Mouse (Mus musculus) limb, embryonic 11.5 days (tissue): ENCODE measurements around the gene Ankrd34c. TPM values are rescaled to one million over a fixed set of nuclear protein-coding genes. Genes with fewer than 3 reads are reported as not detected.
A peak's percentile ranks its signal among the peaks of the same experiment; 100 is the strongest.

Source experiments
- ATAC-seq: fragments of 200-750 bp; cut with Nextera tagmentation; 2 replicates; pipeline ENCODE4 v1.8.0; 2017; ENCODE audit warnings: low read depth; ENCODE audit not compliant: insufficient number of reproducible peaks, low FRiP score, low TSS enrichment
- DNase-seq: peaks from one replicate; pipeline ENCODE4 v3.0.0-alpha.2; 2015; ENCODE audit warnings: low spot score
- H3K27ac ChIP-seq: fragments of 300-500 bp; sonication (generic); replicated peaks from 2 replicates; pipeline ENCODE4 v1.5.1; 2014; ENCODE audit warnings: low read depth, mild to moderate bottlenecking, low read length
- H3K27me3 ChIP-seq: fragments of 300-500 bp; sonication (generic); 2 replicates; pipeline ENCODE4 v1.6.1; 2014; ENCODE audit warnings: mild to moderate bottlenecking, low read length, mixed read lengths; ENCODE audit not compliant: control insufficient read depth, insufficient read depth
- H3K36me3 ChIP-seq: fragments of 300-500 bp; sonication (generic); 2 replicates; pipeline ENCODE4 v1.6.1; 2014; ENCODE audit warnings: mild to moderate bottlenecking, low read length, moderate library complexity, mixed read lengths; ENCODE audit not compliant: control insufficient read depth, insufficient read depth
- H3K4me1 ChIP-seq: fragments of 300-500 bp; sonication (generic); 2 replicates; pipeline ENCODE4 v1.6.1; 2014; ENCODE audit warnings: low read length, mixed read lengths; ENCODE audit not compliant: control insufficient read depth, insufficient read depth
- H3K4me2 ChIP-seq: fragments of 300-500 bp; sonication (generic); 2 replicates; pipeline ENCODE4 v1.6.1; 2014; ENCODE audit warnings: low read depth, mild to moderate bottlenecking, moderate library complexity; ENCODE audit not compliant: severe bottlenecking
- H3K4me3 ChIP-seq: fragments of 300-500 bp; sonication (generic); 2 replicates; pipeline ENCODE4 v1.5.1; 2014; ENCODE audit warnings: low read depth, low read length
- H3K9ac ChIP-seq: fragments of 300-500 bp; sonication (generic); 2 replicates; pipeline ENCODE4 v1.6.1; 2014; ENCODE audit warnings: mild to moderate bottlenecking, low read length
- H3K9me3 ChIP-seq: fragments of 300-500 bp; sonication (generic); 2 replicates; pipeline ENCODE4 v1.6.1; 2016; ENCODE audit warnings: low read length; ENCODE audit not compliant: control insufficient read depth
- WGBS: fragments of 180-500 bp; shearing (Covaris S2); extraction: QIAGEN DNeasy Blood & Tissue Kit; methylation state at CpG from one replicate; pipeline ENCODE4 v1.1.7; 2014; 5-methylcytosine and 5-hydroxymethylcytosine counted together
- polyA plus RNA-seq: library from polyadenylated mRNA; unstranded; fragments of >200 nt; fragmentation: Nextera tagmentation; extraction: Ambion mirVana; gene quantifications from 2 replicates; pipeline ENCODE4 v1.2.1, GENCODE M21; 2014

Ankrd34c gene
- polyA plus RNA-seq, 1 experiment from 2014 or later, result not detected

DNA sequence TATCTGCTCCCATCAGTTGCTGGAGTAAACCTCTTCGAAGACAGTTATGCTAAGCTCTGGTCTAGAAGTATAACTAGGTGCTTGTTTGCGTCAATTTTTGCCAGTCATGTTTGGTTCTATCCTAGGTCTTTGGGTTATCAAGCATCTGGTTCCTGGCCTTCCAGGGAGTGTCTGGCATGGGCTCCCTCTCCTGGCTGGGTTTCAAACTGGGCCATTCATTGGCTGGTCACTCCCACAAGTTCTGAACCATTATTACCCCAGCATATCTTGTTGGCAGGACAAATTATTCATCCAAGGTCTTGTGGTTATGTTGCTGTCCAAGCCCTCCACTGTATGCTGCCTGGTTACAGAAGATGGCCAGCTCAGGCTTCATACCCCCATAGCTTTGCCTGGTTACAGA is 44.6 kb downstream of the Ankrd34c start:
- Histone ChIP-seq H3K9me3 (no peaks in the 10 kb centered on the region), H3K4me1 (no peaks in the 10 kb centered on the region), H3K27ac (no peak overlapping the region), H3K36me3 (no peaks in the 10 kb centered on the region), H3K4me2 (no peak overlapping the region), H3K9ac (no peak overlapping the region), H3K27me3 (no peaks in the 10 kb centered on the region), H3K4me3 (no peak overlapping the region)
- DNase-seq, result no peak
- ATAC-seq, result no peak
- 98% methylated on average over 2 of the region's 2 CpGs for WGBS

DNA sequence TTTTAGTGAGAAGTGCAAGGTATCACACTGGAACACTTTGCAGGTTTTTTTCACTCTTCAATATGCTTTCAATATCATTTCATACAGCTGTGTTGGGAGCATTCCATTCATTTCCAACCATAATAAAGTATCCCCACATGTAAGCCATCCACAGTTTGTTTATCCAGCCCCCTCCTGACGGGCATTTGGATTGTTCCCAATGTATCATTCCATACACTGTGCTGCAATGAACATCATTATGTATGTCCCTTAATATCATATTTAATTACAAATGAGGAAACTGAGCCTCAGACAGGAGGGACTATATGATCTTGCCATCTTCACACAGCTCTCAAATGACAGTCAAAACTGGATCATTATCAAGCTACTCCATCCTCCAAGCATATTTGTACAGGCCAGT is 49.1 kb downstream of the Ankrd34c start:
- no peak for ATAC-seq
- H3K27me3 ChIP-seq, result no peaks in the 10 kb centered on the region
- H3K4me1 ChIP-seq, result no peaks in the 10 kb centered on the region
- no peak overlapping the region for H3K27ac ChIP-seq
- DNase-seq, result no peak
- WGBS, result 73% methylated on average over 1 of the region's 1 CpGs
- H3K36me3 ChIP-seq, result no peaks in the 10 kb centered on the region
- H3K4me3 ChIP-seq, result no peak overlapping the region
- no peak overlapping the region for H3K4me2 ChIP-seq
- no peaks in the 10 kb centered on the region for H3K9me3 ChIP-seq
- H3K9ac ChIP-seq, result no peak overlapping the region

DNA sequence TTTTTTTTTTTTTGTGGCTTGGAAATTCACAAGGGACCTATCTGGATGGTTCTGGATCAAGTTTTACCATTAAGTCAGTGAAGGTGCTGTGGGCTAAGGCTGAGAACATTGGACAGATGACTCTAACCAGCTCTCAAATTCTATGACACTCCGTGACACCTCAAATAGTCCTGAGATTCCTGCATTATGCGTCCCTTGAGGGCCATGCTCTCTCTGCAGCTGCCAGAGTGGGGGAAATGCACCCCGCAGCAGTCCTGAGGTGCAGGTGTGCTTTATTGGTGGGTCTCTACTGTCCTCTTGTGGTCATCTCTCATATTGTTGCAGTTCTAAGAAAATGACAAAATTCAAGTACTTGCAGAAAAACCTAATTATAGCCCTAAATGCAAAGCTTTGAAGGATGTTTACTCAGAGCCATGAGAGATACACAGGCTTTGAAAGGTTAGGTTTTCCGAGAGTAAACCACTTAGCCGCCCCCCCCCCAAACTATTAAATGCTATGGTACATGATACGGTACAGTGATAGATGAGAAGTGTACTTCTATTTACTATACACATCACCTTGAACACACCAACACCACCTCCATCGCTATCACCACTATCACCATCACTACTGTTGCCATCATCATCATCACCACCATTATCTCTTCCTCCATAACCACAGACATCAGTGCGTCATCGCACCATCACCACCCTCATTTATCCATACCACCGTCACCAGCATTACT is 50.6 kb downstream of the Ankrd34c start:
- Histone ChIP-seq H3K27ac (no peak overlapping the region), H3K36me3 (no peaks in the 10 kb centered on the region), H3K9ac (no peak overlapping the region), H3K4me3 (no peak overlapping the region), H3K4me2 (no peak overlapping the region), H3K9me3 (no peaks in the 10 kb centered on the region), H3K27me3 (no peaks in the 10 kb centered on the region), H3K4me1 (no peaks in the 10 kb centered on the region)
- ATAC-seq (0 out of 2 replicates have a peak, but pooled peaks have one; percentile 52), DNase-seq (peak; percentile 32)
- 58% methylated on average over 10 of the region's 10 CpGs for WGBS

DNA sequence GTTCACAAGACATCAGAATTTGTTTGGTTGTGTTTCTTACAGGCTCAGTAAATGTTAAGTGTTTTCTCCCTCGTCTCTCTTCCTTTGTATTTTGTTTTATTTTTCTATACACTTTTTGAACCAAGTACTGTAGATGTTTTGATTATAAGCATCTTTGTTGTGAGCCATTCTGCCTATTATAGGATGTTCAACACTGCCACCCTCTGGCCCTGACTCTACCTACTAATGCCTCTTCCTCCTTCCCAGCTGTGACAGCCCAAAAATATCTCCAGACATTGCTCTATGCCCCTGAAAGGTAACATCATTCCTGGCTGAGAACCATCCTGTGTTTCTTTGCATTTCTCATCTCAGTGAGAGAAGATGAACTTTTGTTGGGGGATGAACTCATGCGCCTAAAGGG is 52.0 kb downstream of the Ankrd34c start:
- H3K27ac ChIP-seq, result no peak overlapping the region
- no peak overlapping the region for H3K9ac ChIP-seq
- no peak overlapping the region for H3K4me2 ChIP-seq
- H3K36me3 ChIP-seq, result no peaks in the 10 kb centered on the region
- H3K27me3 ChIP-seq, result no peaks in the 10 kb centered on the region
- no peak for ATAC-seq
- H3K4me3 ChIP-seq, result no peak overlapping the region
- no peaks in the 10 kb centered on the region for H3K9me3 ChIP-seq
- DNase-seq, result no peak
- WGBS, result 73% methylated on average over 2 of the region's 2 CpGs
- no peaks in the 10 kb centered on the region for H3K4me1 ChIP-seq

DNA sequence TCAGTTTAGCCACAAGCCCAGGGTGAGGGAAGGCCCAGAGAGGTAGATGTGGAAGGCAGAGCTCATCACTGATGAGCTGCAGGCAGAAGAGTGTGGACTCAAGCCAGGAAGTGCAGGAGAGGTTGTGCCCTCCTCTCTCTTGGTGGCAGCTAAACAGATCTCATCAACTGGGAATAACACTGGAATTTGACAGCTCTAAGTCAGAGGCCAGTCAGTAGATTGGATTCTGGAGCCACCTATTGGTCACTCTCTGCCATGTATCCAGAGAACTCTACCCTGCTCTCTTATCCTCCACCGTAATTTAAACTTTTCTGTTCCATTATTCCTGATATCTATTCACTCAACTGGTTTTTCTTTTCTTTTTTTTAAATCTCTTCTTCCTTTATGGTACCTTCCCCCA is 59.3 kb downstream of the Ankrd34c start:
- Histone ChIP-seq H3K27me3 (no peaks in the 10 kb centered on the region), H3K9me3 (no peaks in the 10 kb centered on the region), H3K27ac (no peak overlapping the region), H3K9ac (no peak overlapping the region), H3K36me3 (no peaks in the 10 kb centered on the region), H3K4me2 (no peak overlapping the region), H3K4me3 (no peak overlapping the region), H3K4me1 (no peaks in the 10 kb centered on the region)
- WGBS, result 64% methylated on average over 1 of the region's 1 CpGs
- DNase-seq, result no peak
- ATAC-seq, result 0 out of 2 replicates have a peak, but pooled peaks have one; percentile 47

Other genes starting within 250 kb of the Ankrd34c start
- gene Minar1, start 115.3 kb downstream of the Ankrd34c start, polyA plus RNA-seq, result 0.09 and 0.23 TPM in 2 replicates
- 50.4 and 51.5 TPM in 2 replicates for gene Tmed3, start 33.4 kb downstream of the Ankrd34c start, polyA plus RNA-seq
- 0.08 and 0.14 TPM in 2 replicates for gene Rasgrf1, start 171.4 kb upstream of the Ankrd34c start, polyA plus RNA-seq